12 mouse cellular contexts compared by ENCODE assay signal in genomic region chr5:134491206-134491605, GRCm38 (mm10). TPM values are rescaled to one million over a fixed set of nuclear protein-coding genes. Genes with fewer than 3 reads are reported as not detected.
DNase-seq lines count a peak whose midpoint lies in the region; ATAC-seq and TF ChIP-seq lines count a peak whose summit lies in the region.
"Had no signal": no experiment of that assay in that cellular context is flagged by ENCODE, and none has a peak within 500 bp of the region (broad histone marks: within the 10 kb centered on the region; RNA-seq: fewer than 3 reads in every experiment).

No protein-coding gene starts in this region.

- WGBS in lung, postnatal 0 days = 63% methylated on average over 2 of the region's 2 CpGs
- WGBS in embryonic facial prominence, embryonic 10.5 days = 95% methylated on average over 2 of the region's 2 CpGs
- WGBS in stomach, embryonic 15.5 days = 77% methylated on average over 2 of the region's 2 CpGs

- H3K36me3 ChIP-seq in lung, postnatal 0 days (ENCODE audit: insufficient read depth, low read length) = peaks cover 7% of the 10 kb centered on the region; the same call in 1 of the 2 replicates
- peaks cover 76% of the 10 kb centered on the region for H3K36me3 ChIP-seq in embryonic facial prominence, embryonic 10.5 days (replicated peaks)
- peaks cover 13% of the 10 kb centered on the region for H3K36me3 ChIP-seq in stomach, embryonic 15.5 days

- peak; percentile 88 for DNase-seq in heart, adult 11 months
- no peak for DNase-seq in heart, postnatal 14 days
- no peak for DNase-seq in lung, postnatal 0 days (ENCODE audit: low spot score)
- no peak for DNase-seq in lung, postnatal 14 days
- no peak for DNase-seq in embryonic facial prominence, embryonic 10.5 days (ENCODE audit: low spot score)
- no peak for DNase-seq in yolk sac, embryonic 10.5 days (ENCODE audit: low spot score)

- no peak for ATAC-seq in lung, postnatal 0 days
- ATAC-seq in stomach, embryonic 15.5 days (ENCODE audit: insufficient read depth, low FRiP score, low read depth) = no peak

- intact Hi-C loops in heart, postnatal 14 days (cut with DNase I) = no loop called here

- no peak for TF ChIP-seq EP300 in lung, postnatal 0 days (IDR thresholded peaks at IDR 0.05)

- no peaks in the 10 kb centered on the region for H3K9me3 ChIP-seq in lung, postnatal 0 days (ENCODE audit: low read length)
- no peaks in the 10 kb centered on the region for H3K9me3 ChIP-seq in embryonic facial prominence, embryonic 10.5 days
- H3K9me3 ChIP-seq in stomach, embryonic 15.5 days = no peaks in the 10 kb centered on the region
- H3K9me3 ChIP-seq: heart, embryonic 15.5 days; hindbrain, embryonic 15.5 days; intestine, embryonic 15.5 days; midbrain, embryonic 13.5 days had no signal

- no peak for TF ChIP-seq CTCF in lung, postnatal 0 days (IDR thresholded peaks at IDR 0.05)

- H3K27me3 ChIP-seq in lung, postnatal 0 days (replicated peaks; ENCODE audit: insufficient read depth, low read length) = no peaks in the 10 kb centered on the region
- H3K27me3 ChIP-seq in embryonic facial prominence, embryonic 10.5 days (replicated peaks; ENCODE audit: low read depth, poor library complexity, severe bottlenecking) = no peaks in the 10 kb centered on the region
- H3K27me3 ChIP-seq in stomach, embryonic 15.5 days (replicated peaks) = no peaks in the 10 kb centered on the region
- H3K27me3 ChIP-seq: heart, embryonic 15.5 days; hindbrain, embryonic 15.5 days; intestine, embryonic 15.5 days; midbrain, embryonic 13.5 days; Patski had no signal

- H3K9ac ChIP-seq in lung, postnatal 0 days (replicated peaks; ENCODE audit: low read depth) = no peak overlapping the region
- H3K9ac ChIP-seq in stomach, embryonic 15.5 days = no peak overlapping the region
- H3K9ac ChIP-seq: heart, embryonic 15.5 days; hindbrain, embryonic 15.5 days; intestine, embryonic 15.5 days; midbrain, embryonic 13.5 days had no signal

- H3K4me3 ChIP-seq in lung, postnatal 0 days (ENCODE audit: low read depth, low read length) = no peak overlapping the region
- H3K4me3 ChIP-seq in embryonic facial prominence, embryonic 10.5 days = no peak overlapping the region
- no peak overlapping the region for H3K4me3 ChIP-seq in stomach, embryonic 15.5 days (replicated peaks)
- H3K4me3 ChIP-seq: heart, embryonic 15.5 days; hindbrain, embryonic 15.5 days; intestine, embryonic 15.5 days; midbrain, embryonic 13.5 days had no signal

- peak overlapping the region; percentile 51 for H3K27ac ChIP-seq in lung, postnatal 0 days (ENCODE audit: low read length)
- peak overlapping the region; percentile 51 for H3K27ac ChIP-seq in embryonic facial prominence, embryonic 10.5 days (replicated peaks)
- H3K27ac ChIP-seq in stomach, embryonic 15.5 days = 0 out of 2 replicates have a peak overlapping the region, but pooled peaks have one; percentile 38
- H3K27ac ChIP-seq: heart, embryonic 15.5 days had no signal

- H3K4me2 ChIP-seq in lung, postnatal 0 days (replicated peaks; ENCODE audit: low read depth, low read length) = no peak overlapping the region
- H3K4me2 ChIP-seq in stomach, embryonic 15.5 days = no peak overlapping the region
- H3K4me2 ChIP-seq: heart, embryonic 15.5 days; hindbrain, embryonic 15.5 days; intestine, embryonic 15.5 days; midbrain, embryonic 13.5 days had no signal

- H3K4me1 ChIP-seq in lung, postnatal 0 days (ENCODE audit: insufficient read depth, low read depth, low read length) = 0 out of 2 replicates have a peak, but pooled peaks cover 2% of the 10 kb centered on the region
- peaks cover 27% of the 10 kb centered on the region for H3K4me1 ChIP-seq in embryonic facial prominence, embryonic 10.5 days
- no peaks in the 10 kb centered on the region for H3K4me1 ChIP-seq in stomach, embryonic 15.5 days
- H3K4me1 ChIP-seq: midbrain, embryonic 13.5 days had no signal

RNA-seq across cellular contexts. Expression of gene Gtf2ird1, which starts 34.7 kb away (rescaled TPM):
- 10 to 100 TPM; 28.6 to 30.9 TPM for total RNA-seq in heart, postnatal 14 days (2021)
- 31.9 and 36.1 TPM in 2 replicates for polyA plus RNA-seq in lung, postnatal 0 days (2015; fragmentation: Nextera tagmentation; extraction: Ambion mirVana)
- polyA plus RNA-seq in embryonic facial prominence, embryonic 10.5 days (2016; fragmentation: Nextera tagmentation; extraction: Ambion mirVana) = 114 and 122 TPM in 2 replicates
- 83.6 and 90.8 TPM in 2 replicates for polyA plus RNA-seq in stomach, embryonic 15.5 days (2015; fragmentation: Nextera tagmentation; extraction: Ambion mirVana)
